Mouse (Mus musculus) skeletal muscle tissue, adult 2 months (tissue): Measurements from ENCODE around the gene Cd200r3.

Source experiments
- DNase-seq: peaks from one replicate; pipeline ENCODE4 v3.0.0-alpha.2; 2012; ENCODE audit warnings: low read depth, low spot score

Cd200r3 gene

GRCm38 (mm10) chr16:44988667-44989357, 45.3 kb downstream of the Cd200r3 start:
- DNase-seq = no peak

GRCm38 (mm10) chr16:44993319-44994019, 50.0 kb downstream of the Cd200r3 start:
- no peak for DNase-seq

GRCm38 (mm10) chr16:44994206-44994953, 50.9 kb downstream of the Cd200r3 start:
- no peak for DNase-seq

GRCm38 (mm10) chr16:44995111-44995510, 51.6 kb downstream of the Cd200r3 start:
- DNase-seq = no peak

GRCm38 (mm10) chr16:44996701-44997100, 53.2 kb downstream of the Cd200r3 start:
- peak; percentile 78 for DNase-seq

- DNase-seq = no peak
These were observed 56.1 kb downstream of the Cd200r3 start for GRCm38 (mm10) chr16:44999537-44999936.

GRCm38 (mm10) chr16:45004443-45004842, 61.0 kb downstream of the Cd200r3 start:
- no peak for DNase-seq

GRCm38 (mm10) chr16:45005280-45005679, 61.8 kb downstream of the Cd200r3 start:
- DNase-seq = no peak

- DNase-seq = no peak
These were observed 63.5 kb downstream of the Cd200r3 start for GRCm38 (mm10) chr16:45006971-45007370.

GRCm38 (mm10) chr16:45007807-45008206, 64.3 kb downstream of the Cd200r3 start:
- no peak for DNase-seq

- DNase-seq = peak; percentile 80
These were observed 66.2 kb downstream of the Cd200r3 start for GRCm38 (mm10) chr16:45009634-45010033.

- DNase-seq = peak; percentile 71
These were observed 72.1 kb downstream of the Cd200r3 start for GRCm38 (mm10) chr16:45015591-45015990.

GRCm38 (mm10) chr16:45016488-45016887, 73.0 kb downstream of the Cd200r3 start:
- DNase-seq = no peak

- DNase-seq = no peak
These were observed 75.4 kb downstream of the Cd200r3 start for GRCm38 (mm10) chr16:45018868-45019267.

- DNase-seq = no peak
These were observed 76.6 kb downstream of the Cd200r3 start for GRCm38 (mm10) chr16:45020055-45020454.

- no peak for DNase-seq
These were observed 77.3 kb downstream of the Cd200r3 start for GRCm38 (mm10) chr16:45020669-45021309.

GRCm38 (mm10) chr16:45021443-45021842, 78.0 kb downstream of the Cd200r3 start:
- DNase-seq = no peak

GRCm38 (mm10) chr16:45023904-45024303, 80.4 kb downstream of the Cd200r3 start:
- DNase-seq = no peak

- DNase-seq = no peak
These were observed 81.8 kb downstream of the Cd200r3 start for GRCm38 (mm10) chr16:45025321-45025720.

- DNase-seq = no peak
These were observed 85.6 kb downstream of the Cd200r3 start for GRCm38 (mm10) chr16:45029080-45029479.

GRCm38 (mm10) chr16:45029493-45029892, 86.0 kb downstream of the Cd200r3 start:
- DNase-seq = peak; percentile 71

- DNase-seq = no peak
These were observed 86.6 kb downstream of the Cd200r3 start for GRCm38 (mm10) chr16:45030127-45030526.
